Mouse (Mus musculus) hindbrain, embryonic 13.5 days (tissue): ENCODE measurements around the gene Apoc1. TPM values are rescaled to one million over a fixed set of nuclear protein-coding genes. Genes with fewer than 3 reads are reported as not detected.
A peak's percentile ranks its signal among the peaks of the same experiment; 100 is the strongest.

Source experiments
- ATAC-seq: fragments of 200-750 bp; cut with Nextera tagmentation; 2 replicates; pipeline ENCODE4 v1.8.0; 2017; ENCODE audit warnings: moderate TSS enrichment; ENCODE audit not compliant: low FRiP score
- H3K27ac ChIP-seq: fragments of 300-500 bp; sonication (generic); 2 replicates; pipeline ENCODE4 v1.5.1; 2015; ENCODE audit warnings: inconsistent platforms, mild to moderate bottlenecking, moderate library complexity
- H3K27me3 ChIP-seq: fragments of 300-500 bp; sonication (generic); 2 replicates; pipeline ENCODE4 v1.6.1; 2015; ENCODE audit warnings: mild to moderate bottlenecking, inconsistent platforms
- H3K36me3 ChIP-seq: fragments of 300-500 bp; sonication (generic); 2 replicates; pipeline ENCODE4 v1.6.1; 2015; ENCODE audit warnings: mild to moderate bottlenecking, inconsistent platforms
- H3K4me1 ChIP-seq: fragments of 300-500 bp; sonication (generic); replicated peaks from 2 replicates; pipeline ENCODE4 v1.6.1; 2015; ENCODE audit warnings: inconsistent platforms
- H3K4me2 ChIP-seq: fragments of 300-500 bp; sonication (generic); 2 replicates; pipeline ENCODE4 v1.6.1; 2015; ENCODE audit warnings: inconsistent platforms, mild to moderate bottlenecking, moderate library complexity
- H3K4me3 ChIP-seq: fragments of 300-500 bp; sonication (generic); 2 replicates; pipeline ENCODE4 v1.5.1; 2015; ENCODE audit warnings: mild to moderate bottlenecking, inconsistent platforms
- H3K9ac ChIP-seq: fragments of 300-500 bp; sonication (generic); 2 replicates; pipeline ENCODE4 v1.6.1; 2015; ENCODE audit warnings: mild to moderate bottlenecking, inconsistent platforms
- H3K9me3 ChIP-seq: fragments of 300-500 bp; sonication (generic); 2 replicates; pipeline ENCODE4 v1.6.1; 2016; ENCODE audit warnings: inconsistent platforms
- WGBS: fragments of 180-500 bp; shearing (Covaris S2); methylation state at CpG from one replicate; pipeline ENCODE4 v1.1.7; 2015; 5-methylcytosine and 5-hydroxymethylcytosine counted together
- polyA plus RNA-seq: library from polyadenylated mRNA; unstranded; fragments of >200 nt; fragmentation: Nextera tagmentation; extraction: Ambion mirVana; gene quantifications from 2 replicates; pipeline ENCODE4 v1.2.1, GENCODE M21; 2015

The Apoc1 gene
- polyA plus RNA-seq, 1 experiment from 2014 or later, result 2.7 TPM

DNA sequence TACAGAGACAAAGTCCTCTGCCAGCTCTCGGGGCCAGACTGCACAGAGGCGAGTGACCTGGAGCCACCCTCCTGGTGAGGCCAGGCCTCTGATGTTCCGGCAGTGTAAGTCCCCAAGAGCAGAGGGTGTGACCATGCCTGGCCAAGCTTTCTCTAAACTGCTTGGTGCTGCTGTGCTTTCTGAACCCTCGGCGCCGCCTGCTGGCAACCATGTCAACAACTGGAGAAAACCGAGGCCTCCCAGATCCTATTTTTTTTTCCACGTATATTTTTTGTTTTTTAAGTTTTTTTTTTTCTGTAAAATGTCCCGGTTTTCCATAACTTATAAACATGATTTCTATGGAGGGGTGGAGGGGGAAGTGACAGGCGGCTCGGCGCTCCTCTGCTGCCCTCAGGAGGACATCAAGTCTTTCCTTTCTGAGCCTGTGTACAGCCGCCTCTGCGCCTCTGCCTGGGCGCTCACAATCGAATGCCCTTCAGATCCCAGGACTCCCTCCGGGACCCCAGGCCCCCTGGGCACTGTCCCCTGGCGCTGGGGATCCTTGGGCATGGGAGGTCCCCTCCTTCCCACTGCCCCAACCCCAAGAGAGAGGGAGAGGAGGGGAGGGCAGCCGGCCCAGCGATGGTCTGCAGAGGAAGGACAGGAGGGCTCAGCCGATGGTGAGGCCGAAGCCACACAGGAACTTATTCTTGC lies 8.8 kb upstream of the Apoc1 start:
- H3K4me3 ChIP-seq, result no peak overlapping the region
- no peak overlapping the region for H3K9ac ChIP-seq
- H3K27me3 ChIP-seq, result peaks cover 12% of the 10 kb centered on the region; the same call in 1 of the 2 replicates
- peaks cover 21% of the 10 kb centered on the region for H3K4me1 ChIP-seq
- no peaks in the 10 kb centered on the region for H3K9me3 ChIP-seq
- H3K4me2 ChIP-seq, result no peak overlapping the region
- peak overlapping the region; percentile 73 for H3K27ac ChIP-seq
- peak; percentile 40; the same call in 1 of the 2 replicates for ATAC-seq
- WGBS, result 30% methylated on average over 22 of the region's 22 CpGs
- peaks cover 39% of the 10 kb centered on the region for H3K36me3 ChIP-seq

DNA sequence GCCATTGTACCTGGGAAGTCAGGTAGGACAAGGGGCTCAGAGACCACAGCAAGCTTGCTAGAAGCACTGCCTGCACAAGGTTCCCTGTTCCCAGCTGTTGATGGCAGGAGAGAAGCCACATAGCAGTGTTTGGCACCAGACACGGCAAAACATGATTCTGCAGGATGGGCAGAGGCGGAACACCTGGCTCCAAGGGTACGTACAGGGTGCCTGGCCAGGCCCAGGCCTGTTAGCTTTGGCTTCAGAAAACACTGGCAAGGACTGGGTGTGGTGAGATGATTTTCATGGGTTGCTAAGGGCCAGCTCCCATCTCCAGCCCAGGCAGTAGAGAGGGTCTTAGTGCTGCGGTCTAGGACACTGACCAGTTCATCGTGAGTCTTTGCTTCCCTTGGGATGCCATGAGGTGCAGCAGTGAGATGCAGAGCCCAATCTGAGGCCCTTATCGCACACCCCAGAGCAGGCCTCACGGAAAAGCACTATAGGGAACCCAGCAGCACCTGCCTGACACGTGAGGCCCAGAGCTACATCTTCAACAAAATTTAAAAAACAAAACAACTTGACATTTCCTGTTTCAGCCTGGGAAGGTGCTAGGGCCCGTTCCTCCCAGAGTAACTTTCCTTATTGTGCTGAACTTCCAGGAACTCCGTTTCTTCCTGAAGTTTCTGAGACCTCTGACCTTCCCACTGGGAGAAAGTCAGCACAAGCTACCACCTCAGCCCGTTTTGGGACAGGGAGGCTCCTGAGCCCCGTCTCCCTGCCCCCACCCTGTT lies 8.0 kb upstream of the Apoc1 start:
- peaks cover 12% of the 10 kb centered on the region; the same call in 1 of the 2 replicates for H3K27me3 ChIP-seq
- H3K4me1 ChIP-seq, result peaks cover 21% of the 10 kb centered on the region
- H3K9ac ChIP-seq, result no peak overlapping the region
- no peak overlapping the region for H3K4me3 ChIP-seq
- ATAC-seq, result no peak
- 62% methylated on average over 12 of the region's 12 CpGs for WGBS
- no peak overlapping the region for H3K4me2 ChIP-seq
- peaks cover 39% of the 10 kb centered on the region for H3K36me3 ChIP-seq
- H3K27ac ChIP-seq, result 0 out of 2 replicates have a peak overlapping the region, but pooled peaks have one; percentile 18
- H3K9me3 ChIP-seq, result no peaks in the 10 kb centered on the region

DNA sequence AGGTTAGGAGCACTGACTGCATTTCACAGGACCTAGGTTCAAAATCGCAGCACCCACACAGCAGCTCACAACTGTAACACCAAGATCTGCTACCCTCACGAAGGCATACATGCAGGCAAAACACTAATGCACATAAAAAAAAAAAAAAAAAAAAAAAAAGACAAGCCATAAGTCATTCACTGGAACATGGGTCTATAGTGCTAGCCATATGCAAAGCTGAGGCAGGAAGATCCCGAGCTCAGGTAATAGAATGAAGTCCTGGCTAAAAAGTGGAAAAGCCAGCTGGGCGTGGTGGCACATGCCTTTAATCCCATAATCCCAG lies 7.3 kb upstream of the Apoc1 start:
- WGBS, result 87% methylated on average over 4 of the region's 4 CpGs
- peak overlapping the region; percentile 19; the same call in 1 of the 2 replicates for H3K27ac ChIP-seq
- peaks cover 36% of the 10 kb centered on the region for H3K36me3 ChIP-seq
- H3K4me2 ChIP-seq, result no peak overlapping the region
- H3K4me3 ChIP-seq, result no peak overlapping the region
- peaks cover 21% of the 10 kb centered on the region for H3K4me1 ChIP-seq
- no peak for ATAC-seq
- H3K9ac ChIP-seq, result no peak overlapping the region
- H3K27me3 ChIP-seq, result peaks cover 12% of the 10 kb centered on the region; the same call in 1 of the 2 replicates
- H3K9me3 ChIP-seq, result no peaks in the 10 kb centered on the region

DNA sequence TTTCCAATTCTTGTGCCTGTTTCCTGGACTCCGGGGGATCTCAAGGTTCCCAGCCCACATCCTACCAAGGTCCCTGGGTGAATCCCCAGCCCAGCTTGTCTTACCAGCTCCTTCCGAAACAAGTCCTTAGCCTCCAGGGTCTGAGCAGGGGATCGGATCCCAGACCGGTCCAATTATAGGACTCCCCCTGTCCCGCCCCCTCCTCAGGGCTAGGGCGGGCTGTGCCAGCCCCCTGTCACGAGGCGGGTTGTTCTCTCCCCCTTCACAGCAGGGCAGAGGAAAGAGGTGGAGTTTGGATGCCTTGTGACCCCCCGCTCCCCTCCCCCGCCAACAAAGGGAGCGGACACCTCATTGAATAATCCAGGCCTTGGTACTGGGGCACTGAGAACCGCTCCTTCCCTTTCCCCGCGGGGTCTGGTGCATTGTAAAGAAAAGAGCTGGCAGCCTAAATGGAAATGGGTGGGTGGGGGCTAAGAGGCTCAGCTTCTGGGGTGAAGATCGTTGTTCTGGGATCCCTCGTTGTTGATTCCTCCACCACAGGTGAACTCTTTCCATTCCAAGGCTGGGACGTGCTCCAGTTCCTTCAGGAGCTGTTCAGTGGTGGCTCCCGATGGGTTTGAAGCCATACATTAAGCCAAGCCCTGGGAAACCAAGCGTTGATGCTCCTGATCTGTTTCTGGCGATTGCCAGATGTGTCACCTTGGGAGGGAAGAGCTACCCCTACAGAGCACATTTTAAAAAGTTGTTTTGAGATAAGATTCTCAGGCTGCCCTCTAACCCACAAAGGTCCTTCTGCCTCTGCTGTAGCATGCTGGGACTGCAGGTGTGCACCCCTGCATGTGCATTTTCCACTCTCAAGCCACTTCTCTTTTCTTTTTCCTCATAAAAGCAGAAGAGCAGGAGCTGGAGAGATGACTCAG lies 6.7 kb upstream of the Apoc1 start, which contains the start of gene Apoe:
Gene Apoe (minus strand): TSS at position 282 of the 920 bp plus-strand sequence.
- 1% methylated on average over 20 of the region's 20 CpGs for WGBS
- Histone ChIP-seq H3K4me1 (peaks cover 21% of the 10 kb centered on the region), H3K9me3 (no peaks in the 10 kb centered on the region), H3K4me2 (peak within 1 kb of the TSS; percentile 58), H3K4me3 (peak within 1 kb of the TSS; percentile 35), H3K27ac (peak within 1 kb of the TSS; percentile 19), H3K36me3 (peaks cover 30% of the 10 kb centered on the region), H3K27me3 (peaks cover 12% of the 10 kb centered on the region; the same call in 1 of the 2 replicates), H3K9ac (peak within 1 kb of the TSS; percentile 68)
- peak; percentile 29 for ATAC-seq

DNA sequence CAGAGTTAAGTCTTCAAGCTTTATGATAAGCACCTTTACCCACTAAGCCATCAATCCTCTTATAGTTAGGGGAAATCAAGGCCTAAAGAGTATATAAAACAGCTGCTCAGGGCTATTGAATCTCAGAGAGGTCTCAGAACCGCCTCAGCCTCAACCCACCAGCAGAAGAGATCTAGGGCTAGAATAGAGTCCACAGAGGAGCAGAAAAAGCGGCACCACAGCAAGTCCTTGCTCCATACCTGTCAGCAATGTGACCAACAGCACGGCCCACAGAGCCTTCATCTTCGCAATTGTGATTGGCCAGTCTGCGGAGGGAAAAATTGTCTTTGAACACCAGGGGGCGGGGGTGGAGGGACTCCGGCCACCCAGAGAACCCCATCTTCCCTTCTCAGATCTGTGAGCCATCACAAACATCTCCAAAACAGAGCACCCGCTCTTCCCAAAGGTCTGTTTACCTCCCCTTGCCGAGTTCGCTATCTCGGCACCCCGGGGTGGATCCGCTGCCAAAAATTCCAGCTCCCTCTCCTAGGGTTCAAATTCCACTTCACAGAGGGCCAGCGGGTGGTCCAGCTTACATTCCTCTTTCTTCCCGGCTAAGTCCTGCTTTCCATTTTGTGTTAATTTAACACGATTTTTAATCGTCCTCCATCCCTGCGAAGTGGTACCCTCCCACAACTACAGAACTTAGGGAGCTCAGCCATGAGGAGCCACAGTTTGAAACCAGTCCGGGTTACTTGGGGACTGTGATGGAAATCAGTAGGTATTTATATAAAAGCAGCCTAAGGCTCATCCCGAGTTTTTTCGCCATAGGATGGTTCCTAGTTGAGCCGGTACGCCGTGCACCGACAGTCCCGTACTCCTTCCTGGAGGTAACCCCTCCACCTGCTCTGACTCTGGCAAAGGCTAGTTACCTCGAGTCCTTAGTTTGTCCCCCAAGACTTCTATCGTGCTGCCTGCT lies 5.8 kb upstream of the Apoc1 start:
- H3K4me3 ChIP-seq, result peak overlapping the region; percentile 35
- peaks cover 22% of the 10 kb centered on the region for H3K36me3 ChIP-seq
- H3K27ac ChIP-seq, result peak overlapping the region; percentile 19; the same call in 1 of the 2 replicates
- 2% methylated on average over 28 of the region's 28 CpGs for WGBS
- peak overlapping the region; percentile 58 for H3K4me2 ChIP-seq
- peaks cover 26% of the 10 kb centered on the region for H3K4me1 ChIP-seq
- no peaks in the 10 kb centered on the region for H3K9me3 ChIP-seq
- H3K27me3 ChIP-seq, result peaks cover 12% of the 10 kb centered on the region; the same call in 1 of the 2 replicates
- 0 out of 2 replicates have a peak, but pooled peaks have one; percentile 3 for ATAC-seq
- peak overlapping the region; percentile 68 for H3K9ac ChIP-seq

DNA sequence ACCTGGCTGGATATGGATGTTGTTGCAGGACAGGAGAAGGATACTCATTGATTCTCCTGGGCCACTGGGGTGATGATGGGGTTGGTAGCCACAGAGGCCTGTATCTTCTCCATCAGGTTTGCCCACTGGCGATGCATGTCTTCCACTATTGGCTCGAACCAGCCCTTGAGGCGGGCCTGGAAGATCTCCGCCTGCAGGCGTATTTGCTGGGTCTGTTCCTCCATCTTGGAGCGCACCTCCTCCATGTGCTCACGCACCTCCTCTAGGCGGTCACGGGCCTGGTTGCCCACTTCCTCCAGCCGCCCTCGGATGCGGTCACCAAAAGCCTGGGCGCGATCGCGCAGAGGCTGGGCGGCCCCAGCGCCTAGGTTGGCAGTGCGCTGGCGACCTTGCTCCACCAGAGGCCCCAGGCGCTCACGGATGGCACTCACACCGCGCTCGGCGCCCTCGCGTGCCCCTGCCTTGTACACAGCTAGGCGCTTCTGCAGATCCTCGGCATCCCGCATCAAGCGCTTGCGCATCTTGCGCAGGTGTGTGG lies 3.9 kb upstream of the Apoc1 start:
- no peak for ATAC-seq
- no peak overlapping the region for H3K9ac ChIP-seq
- peaks cover 30% of the 10 kb centered on the region for H3K4me1 ChIP-seq
- no peaks in the 10 kb centered on the region for H3K9me3 ChIP-seq
- 96% methylated on average over 34 of the region's 34 CpGs for WGBS
- H3K4me3 ChIP-seq, result no peak overlapping the region
- peaks cover 10% of the 10 kb centered on the region for H3K36me3 ChIP-seq
- H3K27ac ChIP-seq, result no peak overlapping the region
- no peak overlapping the region for H3K4me2 ChIP-seq
- H3K27me3 ChIP-seq, result peaks cover 12% of the 10 kb centered on the region; the same call in 1 of the 2 replicates

DNA sequence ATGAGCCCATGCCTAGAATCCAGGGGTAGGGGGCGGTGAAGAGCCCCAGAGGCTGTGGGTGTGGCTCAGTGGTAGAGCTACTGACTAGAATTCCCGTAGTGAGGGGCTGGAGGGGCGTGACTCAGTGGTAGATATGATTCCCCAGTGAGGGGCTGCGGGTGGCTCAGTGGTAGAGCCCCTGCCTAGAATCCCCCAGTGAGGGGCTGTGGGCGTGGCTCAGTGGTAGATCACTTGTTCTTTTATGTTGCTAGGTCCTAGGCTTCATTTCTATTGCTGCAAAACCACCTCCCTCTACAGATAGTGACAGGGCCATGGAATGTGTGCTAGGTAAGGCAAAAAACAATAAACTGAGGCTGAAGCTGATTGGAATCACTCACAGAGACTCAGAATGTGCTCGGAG lies 3.4 kb upstream of the Apoc1 start:
- no peaks in the 10 kb centered on the region for H3K9me3 ChIP-seq
- no peak overlapping the region for H3K27ac ChIP-seq
- 87% methylated on average over 6 of the region's 6 CpGs for WGBS
- ATAC-seq, result no peak
- H3K27me3 ChIP-seq, result peaks cover 12% of the 10 kb centered on the region; the same call in 1 of the 2 replicates
- no peak overlapping the region for H3K4me3 ChIP-seq
- peaks cover 8% of the 10 kb centered on the region for H3K36me3 ChIP-seq
- H3K9ac ChIP-seq, result no peak overlapping the region
- H3K4me2 ChIP-seq, result no peak overlapping the region
- peaks cover 29% of the 10 kb centered on the region for H3K4me1 ChIP-seq

DNA sequence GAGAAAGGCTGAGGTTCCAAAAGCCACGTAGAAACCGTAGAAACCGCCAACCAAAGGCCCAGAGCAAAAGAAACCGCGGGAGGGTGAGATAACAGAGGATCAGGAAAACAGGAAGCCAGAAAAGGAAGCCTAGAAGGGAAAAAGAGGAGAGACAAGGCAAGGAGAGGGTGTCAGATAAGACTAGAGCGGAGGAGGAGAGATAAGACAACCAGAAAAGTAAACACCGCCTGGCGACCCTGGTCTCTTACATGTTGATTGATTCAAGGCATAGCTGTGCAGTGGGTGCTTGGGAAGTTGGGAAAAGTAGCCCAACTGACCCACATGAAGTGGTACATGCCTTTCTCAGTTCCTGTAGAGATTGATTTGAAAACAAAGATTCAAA lies 2.7 kb upstream of the Apoc1 start:
- H3K27ac ChIP-seq, result no peak overlapping the region
- no peak for ATAC-seq
- no peak overlapping the region for H3K4me2 ChIP-seq
- WGBS, result 59% methylated on average over 8 of the region's 8 CpGs
- H3K27me3 ChIP-seq, result peaks cover 12% of the 10 kb centered on the region; the same call in 1 of the 2 replicates
- H3K4me3 ChIP-seq, result no peak overlapping the region
- peaks cover 8% of the 10 kb centered on the region for H3K36me3 ChIP-seq
- H3K9ac ChIP-seq, result no peak overlapping the region
- peaks cover 27% of the 10 kb centered on the region for H3K4me1 ChIP-seq
- H3K9me3 ChIP-seq, result no peaks in the 10 kb centered on the region

DNA sequence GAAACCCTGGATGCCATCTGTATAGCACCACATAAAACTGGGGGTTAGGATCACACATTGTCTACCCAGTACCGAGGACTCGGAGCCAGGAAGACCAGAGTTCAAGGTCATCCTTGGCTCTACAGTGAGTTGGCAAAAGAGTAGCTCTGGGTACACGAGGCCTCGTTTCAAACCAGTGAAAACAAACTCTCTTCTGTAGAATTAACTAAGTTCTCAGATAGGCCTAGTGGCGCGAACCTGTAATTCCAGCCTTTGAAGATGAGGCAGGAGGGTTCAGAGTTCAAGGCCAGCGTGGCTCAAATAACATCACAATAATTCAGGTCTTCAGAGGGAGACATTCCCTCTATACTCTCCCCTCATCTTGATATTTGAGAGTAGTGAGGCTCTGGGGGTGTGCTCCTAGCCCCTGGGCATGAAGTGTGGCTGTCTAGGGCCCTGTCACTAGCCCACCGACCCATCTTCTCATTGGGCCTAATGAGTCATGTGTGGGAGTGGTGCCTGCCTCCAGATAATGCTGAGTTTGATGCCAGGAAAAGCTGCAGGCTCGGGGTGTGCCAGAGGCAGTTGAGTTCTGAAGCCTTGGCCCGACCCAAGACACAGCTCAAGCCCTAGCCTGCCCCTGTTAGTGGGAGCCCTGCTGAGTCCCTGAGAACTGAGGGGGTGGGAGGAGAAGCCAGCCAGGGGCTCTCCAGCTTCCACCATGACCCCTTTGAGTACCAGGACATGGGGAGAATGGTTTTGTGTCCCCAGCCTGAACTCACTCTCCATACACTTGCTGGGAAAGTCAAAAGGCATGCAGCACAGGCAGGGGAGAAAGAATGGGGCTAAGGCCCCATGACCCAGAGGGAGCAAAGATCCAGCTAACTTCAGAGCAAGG lies 2.1 kb upstream of the Apoc1 start:
- Histone ChIP-seq H3K27me3 (peaks cover 12% of the 10 kb centered on the region; the same call in 1 of the 2 replicates), H3K4me1 (peaks cover 26% of the 10 kb centered on the region), H3K36me3 (peaks cover 8% of the 10 kb centered on the region), H3K27ac (no peak overlapping the region), H3K9ac (no peak overlapping the region), H3K9me3 (no peaks in the 10 kb centered on the region), H3K4me2 (no peak overlapping the region), H3K4me3 (no peak overlapping the region)
- 90% methylated on average over 10 of the region's 10 CpGs for WGBS
- no peak for ATAC-seq

DNA sequence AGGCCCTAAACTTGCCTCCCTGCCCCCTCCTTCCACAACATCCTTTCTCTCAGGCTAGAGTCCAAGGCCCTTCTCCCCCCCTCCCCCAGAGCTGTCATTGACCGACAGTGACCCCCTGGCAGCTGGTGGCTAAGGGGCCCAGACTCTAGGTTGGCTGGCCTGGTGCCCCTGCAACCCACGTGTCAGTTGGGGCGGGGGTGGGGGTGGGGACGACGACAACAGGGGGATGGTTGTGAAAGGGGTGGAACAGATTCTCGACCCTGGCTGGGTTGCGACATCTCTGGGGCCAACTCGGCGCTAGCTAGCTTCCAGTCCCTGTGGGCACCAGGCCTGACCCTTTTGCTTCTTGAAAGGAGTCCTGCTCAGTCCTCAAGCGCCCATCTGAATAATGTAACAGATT lies 961 bp upstream of the Apoc1 start:
- Histone ChIP-seq H3K36me3 (peaks cover 8% of the 10 kb centered on the region), H3K4me1 (peaks cover 14% of the 10 kb centered on the region), H3K9ac (no peak overlapping the region), H3K27me3 (0 out of 2 replicates have a peak, but pooled peaks cover 7% of the 10 kb centered on the region), H3K27ac (no peak overlapping the region), H3K9me3 (no peaks in the 10 kb centered on the region), H3K4me2 (no peak overlapping the region), H3K4me3 (no peak overlapping the region)
- no peak for ATAC-seq
- 26% methylated on average over 9 of the region's 10 CpGs for WGBS
